Mouse (Mus musculus) retina, postnatal 1 day (tissue): ENCODE results near the gene Cd300ld4.
"Not testable (repeated sequence)": the region's sequence is repeated elsewhere in the genome, so short reads cannot be mapped to it uniquely, and the experiment has no call there.

Experiments
- DNase-seq: peaks from one replicate; pipeline ENCODE4 v3.0.0-alpha.2; 2012

Cd300ld4 gene

DNA sequence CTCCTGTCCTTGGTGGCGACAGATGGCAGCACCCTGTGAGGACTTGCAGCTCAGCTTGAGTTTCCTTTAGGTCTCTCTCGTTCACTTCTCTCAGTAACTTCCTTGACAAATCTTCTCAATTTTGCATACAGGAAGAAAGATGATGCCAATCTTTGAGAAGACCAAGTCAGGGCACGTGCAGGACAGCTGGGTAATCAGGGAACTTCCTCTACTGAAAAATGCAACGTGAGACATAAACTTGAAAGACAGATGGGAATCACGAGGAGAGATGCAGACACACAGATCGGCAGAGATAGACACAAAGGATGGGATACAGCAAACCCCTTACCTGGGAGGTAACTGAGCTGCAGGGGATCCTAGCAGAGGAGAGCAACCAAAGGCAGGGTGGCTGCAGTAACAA lies at the start of gene Cd300ld4:
Cd300ld4 (minus strand) TSS at position 101 of the 400 bp plus-strand sequence.
- not testable (repeated sequence) for DNase-seq

DNA sequence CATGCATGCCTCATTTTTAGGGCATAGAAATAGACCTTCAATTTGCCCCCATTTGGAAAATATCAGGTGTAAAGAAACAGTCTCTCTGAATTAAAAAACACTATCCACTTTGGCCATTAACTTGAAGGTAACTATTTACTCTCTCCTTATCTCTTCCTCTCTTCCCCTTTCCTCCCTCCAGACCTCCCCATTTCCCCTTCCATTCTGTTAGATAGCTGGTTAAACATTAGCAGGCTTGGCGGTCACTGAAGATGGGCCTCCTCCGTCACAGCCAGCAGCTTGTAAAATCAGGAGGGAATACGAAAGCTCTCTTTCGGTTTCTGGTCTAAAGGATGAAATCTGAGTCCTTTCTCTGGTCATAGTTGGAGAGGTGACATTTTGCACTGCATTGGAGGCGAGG lies 49.0 kb upstream of the Cd300ld4 start:
- DNase-seq: no peak

DNA sequence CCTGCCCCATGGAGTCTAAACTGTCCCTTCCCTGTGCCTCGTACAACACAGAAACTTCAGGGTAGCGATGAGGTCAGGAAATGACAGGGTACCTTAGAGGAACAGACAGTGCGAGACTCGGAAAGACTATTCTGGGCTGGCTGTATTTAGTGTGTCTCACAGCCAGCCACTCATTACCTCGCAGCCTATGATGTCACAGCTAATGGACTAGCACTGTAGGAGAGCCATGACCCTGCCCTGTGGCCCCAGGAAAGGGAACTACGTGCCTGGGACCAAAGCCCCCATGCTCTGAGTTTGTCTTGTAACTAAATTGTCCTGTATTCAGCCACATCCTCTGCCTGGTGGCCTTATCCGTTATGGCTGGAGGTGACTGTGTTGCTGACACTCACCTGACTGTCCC lies 48.6 kb upstream of the Cd300ld4 start:
- DNase-seq: no peak

DNA sequence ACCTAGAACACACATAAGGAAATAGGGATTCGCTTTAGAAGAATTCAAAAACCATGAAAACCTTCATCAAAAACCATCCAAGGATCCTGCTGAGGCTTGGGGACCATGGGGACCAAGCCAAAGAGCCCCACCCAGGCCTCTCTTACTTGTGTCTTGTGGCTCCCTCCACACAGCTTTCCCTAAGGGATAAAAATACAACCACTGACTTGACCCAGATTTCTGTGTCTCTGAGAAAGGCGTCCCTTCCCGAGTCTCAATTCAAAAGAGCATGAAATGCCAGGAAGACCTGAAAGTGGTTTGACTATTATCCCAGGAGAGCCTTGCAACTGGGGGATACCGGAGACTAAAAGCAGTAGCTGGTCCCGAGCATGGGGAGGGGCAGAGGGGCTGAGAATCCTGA lies 46.2 kb upstream of the Cd300ld4 start:
- no peak for DNase-seq

DNA sequence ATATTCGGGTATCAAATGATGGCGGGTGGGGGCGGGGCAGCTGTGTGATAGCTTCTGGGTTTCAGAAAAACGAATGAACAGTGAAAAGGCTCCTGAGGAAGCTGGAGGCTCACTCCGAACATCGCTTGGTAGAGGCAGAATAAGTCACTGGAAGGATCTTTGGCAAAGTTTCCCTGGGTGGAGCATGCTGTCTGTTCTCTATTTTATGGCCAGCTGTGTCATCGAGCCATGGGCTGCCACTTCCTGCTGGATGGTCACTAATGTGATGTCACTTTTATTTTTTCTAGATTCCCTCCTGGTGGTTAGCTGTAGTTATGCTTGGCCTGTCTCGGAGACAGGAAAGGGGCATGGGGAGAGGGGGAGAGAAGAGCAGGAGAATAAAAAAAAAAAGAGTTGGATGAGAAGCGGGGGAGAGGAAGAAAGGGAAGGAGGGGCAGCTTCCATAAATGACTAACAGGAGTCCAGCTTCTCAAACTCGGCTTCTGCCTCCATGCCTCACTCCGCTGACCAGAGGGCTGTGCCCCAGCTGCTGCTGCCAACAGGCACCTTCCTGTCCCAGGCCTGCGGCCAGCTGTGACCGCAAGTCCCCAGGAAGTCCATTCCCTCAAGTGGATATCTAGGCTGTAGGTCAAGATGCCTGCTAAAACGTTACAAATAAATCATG lies 45.0 kb upstream of the Cd300ld4 start:
- DNase-seq: peak; percentile 91

DNA sequence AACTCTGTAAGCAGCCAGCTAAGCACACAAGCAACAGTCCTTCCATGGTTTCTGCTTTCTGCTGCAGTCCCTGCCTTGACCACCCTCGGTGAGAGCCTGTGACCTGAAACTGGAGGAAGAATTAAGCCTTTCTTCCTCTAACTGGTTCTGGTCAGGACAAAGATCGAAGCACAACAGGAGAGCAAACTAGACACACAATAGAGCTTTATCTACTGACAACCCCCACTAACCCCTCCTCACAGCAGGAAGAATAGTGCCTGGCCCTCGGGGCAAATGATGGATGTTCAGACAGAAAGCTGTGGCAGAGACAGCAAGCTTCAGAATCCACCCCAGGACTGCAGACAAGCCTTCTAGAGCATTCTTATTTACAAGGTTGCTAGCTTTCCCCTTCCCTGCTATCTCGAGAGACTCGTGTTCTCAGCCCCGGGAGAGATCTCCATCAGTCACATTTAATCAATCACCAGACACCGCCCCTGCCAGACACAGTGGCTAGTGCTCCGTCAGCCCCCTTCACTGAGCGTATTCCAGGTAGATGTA lies 44.3 kb upstream of the Cd300ld4 start:
- peak; percentile 89 for DNase-seq

DNA sequence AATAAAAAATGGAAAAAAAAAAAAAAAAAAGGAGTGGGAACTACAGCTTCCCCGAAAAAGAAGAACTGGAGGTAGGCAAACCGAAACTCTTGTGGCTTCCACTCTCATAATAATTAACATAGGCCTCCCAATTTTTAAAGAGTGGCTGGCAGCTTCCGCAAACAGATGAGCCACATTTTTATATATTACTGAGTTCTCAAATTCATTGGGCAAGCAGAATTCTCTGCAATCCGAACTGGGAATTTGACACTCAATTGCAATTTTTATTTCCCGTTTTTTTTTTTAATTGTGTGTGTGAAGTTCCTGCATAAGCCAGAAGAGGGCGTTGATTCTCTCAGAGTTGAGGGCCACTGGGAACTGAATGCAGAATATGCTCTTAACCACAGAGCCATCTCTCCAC lies 40.0 kb upstream of the Cd300ld4 start:
- DNase-seq: no peak

DNA sequence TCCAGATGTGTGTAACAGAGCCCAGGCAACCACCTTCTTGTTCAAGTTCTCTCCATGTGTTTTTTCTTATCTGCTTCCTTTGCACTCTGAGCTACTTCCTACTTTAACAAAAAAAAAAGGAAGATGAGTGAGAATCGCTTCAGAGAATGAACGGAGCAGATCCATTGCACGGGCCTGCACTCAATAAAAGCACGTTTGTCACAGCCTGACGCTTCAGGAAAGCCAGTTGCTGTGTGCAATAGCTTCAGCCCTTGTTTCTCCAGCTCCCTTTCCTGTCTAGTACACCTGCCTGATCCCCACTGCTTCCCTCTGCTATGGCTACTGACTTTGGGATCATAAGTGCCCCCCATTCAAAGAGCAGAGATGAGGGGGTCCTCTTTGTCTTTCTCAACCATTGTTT lies 35.3 kb upstream of the Cd300ld4 start, which contains the start of gene Cd300e:
Cd300e (minus strand) TSS at position 101 of the 400 bp plus-strand sequence.
- DNase-seq: no peak

DNA sequence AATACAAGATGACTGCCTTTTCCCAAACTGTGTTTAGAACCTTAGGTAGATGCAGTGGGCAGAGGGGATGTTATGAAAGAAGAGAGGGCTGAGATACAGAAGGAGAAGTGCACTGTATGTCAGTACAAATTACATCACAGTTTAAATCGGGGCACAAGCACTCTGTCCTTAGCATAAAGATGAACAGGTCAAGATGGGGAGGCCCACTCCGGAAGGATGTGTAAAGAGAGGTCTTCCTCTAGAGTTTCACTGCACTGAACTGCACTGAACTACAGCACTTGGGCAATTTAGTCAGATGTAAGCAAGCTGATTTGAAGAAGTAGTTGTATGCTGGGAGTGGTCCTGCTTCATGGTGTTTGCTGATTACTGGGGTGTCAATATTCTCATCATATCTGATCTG lies 33.0 kb upstream of the Cd300ld4 start:
- no peak for DNase-seq

DNA sequence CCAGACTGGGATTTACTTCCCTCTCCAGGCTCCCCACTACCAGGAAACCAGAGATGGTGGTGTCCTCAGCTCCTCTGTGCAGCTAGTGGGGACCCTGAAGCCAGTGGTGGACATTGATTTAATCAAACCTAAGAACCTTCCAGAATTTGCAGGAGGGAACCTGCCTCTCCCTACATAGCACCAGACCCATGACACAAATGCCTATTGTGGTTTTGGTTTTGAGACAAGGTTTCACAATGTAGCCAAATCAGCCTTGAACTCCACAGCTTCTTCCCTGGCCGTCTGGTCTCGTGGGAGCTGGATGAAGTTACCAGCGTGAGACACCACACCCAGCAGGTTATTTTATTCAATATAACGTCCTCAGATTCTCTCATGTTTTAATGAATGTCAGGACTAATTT lies 31.9 kb upstream of the Cd300ld4 start:
- no peak for DNase-seq

DNA sequence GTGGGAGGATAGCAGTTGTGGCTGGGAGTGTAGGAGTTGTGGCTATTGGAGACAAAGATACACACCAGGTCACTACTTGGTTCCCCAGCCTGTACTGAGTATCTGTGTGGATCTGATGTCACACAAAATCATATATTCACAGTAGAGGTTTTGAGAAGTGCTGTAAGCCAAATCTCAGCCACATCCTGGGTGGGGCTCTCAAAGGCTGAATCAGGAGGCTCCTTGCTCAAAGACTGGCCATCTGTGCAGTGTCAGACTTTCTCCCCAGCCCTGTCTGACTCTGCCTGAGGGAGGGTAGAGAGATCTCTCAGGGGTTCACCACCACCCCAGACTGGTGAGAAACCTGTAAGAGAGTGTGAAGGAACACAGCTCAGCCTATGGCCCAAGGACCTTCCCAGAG lies 27.7 kb upstream of the Cd300ld4 start:
- no peak for DNase-seq

DNA sequence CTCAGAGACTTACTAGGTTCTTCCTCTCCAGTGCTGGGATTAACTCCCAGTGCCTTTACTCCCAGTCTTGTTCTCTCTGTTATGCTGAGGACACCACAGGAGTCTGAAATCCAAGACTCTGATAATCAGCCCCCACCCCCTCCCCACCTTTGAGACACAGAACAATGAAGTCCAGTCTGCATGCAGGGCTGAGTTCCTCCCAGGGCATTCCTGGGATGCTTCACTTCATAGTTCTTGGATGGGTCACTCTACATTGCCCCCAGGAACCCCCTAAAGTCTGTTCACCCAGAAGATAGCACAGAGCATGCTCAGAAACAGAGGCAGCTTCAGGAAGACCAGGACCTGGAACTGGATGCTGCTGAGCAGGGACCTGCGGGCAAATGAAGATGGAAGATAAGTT lies 26.2 kb upstream of the Cd300ld4 start:
- DNase-seq: no peak

DNA sequence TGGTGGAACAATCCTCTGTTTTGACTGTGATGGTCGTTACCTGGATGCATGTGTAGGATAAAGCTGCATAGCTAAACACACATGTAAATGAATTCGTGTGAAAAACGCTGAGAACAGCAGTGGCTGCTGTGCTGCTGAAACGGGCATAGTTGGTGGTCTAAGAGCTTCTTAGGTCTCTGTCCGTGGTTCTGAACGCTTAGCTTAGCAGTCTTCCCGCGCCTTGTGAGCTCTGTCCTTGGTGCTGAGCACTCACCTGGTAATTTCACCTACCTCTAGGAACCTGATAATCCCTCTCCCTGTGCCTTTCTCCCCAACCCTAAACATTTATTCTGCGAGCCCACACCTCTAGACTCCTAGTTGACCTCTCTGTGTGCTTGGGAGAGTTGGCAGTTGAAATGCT lies 25.4 kb upstream of the Cd300ld4 start:
- DNase-seq: peak; percentile 61

DNA sequence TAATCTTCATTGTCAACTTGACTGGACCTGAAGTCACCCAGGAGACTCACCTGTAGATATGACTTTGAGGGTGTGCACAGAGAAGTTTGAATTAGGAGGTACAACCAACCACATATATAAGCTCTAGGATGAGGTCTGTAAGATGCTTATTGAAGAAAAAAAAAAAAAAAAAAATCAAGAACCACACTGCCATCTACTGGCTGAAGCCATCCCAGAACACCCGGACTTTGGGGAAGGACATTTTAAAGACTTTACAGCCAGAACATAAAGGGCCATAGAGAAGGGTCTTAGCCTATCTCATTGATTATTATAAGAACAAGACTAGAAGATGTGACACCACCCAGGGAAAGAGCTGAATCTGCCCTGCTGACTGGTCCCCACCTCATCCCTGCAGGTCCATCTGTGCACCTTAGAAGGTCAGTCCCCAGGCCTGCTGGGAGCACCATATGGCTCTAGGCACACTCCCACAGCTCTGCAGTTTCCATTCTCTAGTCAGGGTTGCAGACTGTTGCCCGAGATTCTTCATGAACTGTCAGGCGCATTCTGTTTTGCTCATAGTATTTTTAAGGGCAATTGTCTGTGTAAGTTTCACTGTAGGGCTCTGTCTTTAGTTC lies 22.6 kb upstream of the Cd300ld4 start:
- DNase-seq: peak; percentile 50

DNA sequence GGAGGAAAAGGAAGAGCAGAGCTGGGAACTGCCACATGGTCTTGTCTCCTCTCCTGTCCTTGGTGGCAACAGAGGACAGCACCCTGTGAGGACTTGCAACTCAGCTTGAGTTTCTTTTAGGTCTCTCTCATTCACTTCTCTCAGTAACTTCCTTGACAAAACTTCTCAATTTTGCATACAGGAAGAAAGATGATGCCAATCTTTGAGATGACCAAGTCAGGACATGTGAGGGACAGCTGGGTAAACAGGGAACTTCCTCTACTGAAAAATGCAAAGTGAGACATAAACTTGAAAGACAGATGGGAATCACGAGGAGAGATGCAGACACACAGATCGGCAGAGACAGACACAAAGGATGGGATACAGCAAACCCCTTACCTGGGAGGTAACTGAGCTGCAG lies 21.4 kb upstream of the Cd300ld4 start, which contains the start of gene Cd300ld3:
Cd300ld3 (minus strand) TSS at position 151 of the 400 bp plus-strand sequence.
- DNase-seq: no peak

DNA sequence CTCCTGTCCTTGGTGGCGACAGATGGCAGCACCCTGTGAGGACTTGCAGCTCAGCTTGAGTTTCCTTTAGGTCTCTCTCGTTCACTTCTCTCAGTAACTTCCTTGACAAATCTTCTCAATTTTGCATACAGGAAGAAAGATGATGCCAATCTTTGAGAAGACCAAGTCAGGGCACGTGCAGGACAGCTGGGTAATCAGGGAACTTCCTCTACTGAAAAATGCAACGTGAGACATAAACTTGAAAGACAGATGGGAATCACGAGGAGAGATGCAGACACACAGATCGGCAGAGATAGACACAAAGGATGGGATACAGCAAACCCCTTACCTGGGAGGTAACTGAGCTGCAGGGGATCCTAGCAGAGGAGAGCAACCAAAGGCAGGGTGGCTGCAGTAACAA lies 10.9 kb upstream of the Cd300ld4 start, which contains the start of gene Cd300ld5:
Cd300ld5 (minus strand) TSS at position 101 of the 400 bp plus-strand sequence.
- DNase-seq: not testable (repeated sequence)

DNA sequence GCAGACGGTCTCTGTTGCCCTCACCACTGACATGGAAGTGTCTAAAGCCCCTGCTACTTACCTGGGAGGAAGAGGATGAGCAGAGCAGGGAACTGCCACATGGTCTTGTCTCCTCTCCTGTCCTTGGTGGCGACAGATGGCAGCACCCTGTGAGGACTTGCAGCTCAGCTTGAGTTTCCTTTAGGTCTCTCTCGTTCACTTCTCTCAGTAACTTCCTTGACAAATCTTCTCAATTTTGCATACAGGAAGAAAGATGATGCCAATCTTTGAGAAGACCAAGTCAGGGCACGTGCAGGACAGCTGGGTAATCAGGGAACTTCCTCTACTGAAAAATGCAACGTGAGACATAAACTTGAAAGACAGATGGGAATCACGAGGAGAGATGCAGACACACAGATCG lies 10.7 kb downstream of the Cd300ld4 start, which contains the start of gene Cd300ld2:
Cd300ld2 (minus strand) TSS at position 101 of the 400 bp plus-strand sequence.
- not testable (repeated sequence) for DNase-seq

DNA sequence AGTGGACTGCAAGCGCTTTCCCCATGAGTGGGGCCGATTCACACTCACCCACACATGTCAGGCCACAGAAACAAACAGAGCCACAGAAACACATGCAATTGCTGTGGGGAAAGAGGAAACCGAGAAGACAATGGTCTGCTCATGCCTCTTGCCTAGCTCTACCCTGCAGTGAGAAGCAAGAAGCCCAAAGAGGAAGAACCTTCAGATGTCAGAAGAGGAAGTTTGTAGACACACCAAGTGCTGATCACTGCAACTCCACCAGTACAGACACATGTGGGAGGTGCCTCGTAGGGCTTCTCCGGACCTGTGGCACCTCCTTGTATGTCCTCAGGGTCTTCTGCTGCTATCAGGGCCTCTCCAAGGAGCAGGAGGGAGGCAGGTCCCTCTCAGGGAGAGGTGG lies 22.7 kb downstream of the Cd300ld4 start:
- no peak for DNase-seq

DNA sequence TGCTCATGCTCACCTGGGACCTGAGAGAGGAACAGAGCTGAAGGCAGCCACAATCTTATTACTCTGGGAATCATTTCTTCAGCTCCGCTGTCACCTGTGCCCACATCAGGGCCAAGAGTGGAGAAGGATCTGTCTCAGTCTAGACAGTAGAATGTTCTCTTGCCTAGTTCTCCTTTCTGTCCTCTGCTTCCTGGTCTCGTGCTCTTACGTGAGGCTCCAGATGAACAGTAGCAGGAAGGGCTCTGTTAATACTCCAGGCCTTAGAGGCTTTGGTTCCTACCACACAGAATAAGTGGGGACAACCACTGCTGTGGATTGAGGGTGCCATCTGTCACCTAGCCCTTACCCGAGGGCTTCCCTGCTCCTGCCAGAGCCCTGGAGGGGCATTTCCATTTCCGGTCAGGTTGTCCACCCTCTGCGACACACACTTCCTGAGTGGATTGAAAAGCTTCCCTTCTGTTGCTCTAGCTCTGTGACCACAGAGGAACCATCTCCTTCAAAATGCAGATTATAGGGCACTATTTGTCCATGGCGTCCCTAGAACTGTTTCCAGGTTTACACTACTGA lies 25.3 kb downstream of the Cd300ld4 start, which contains the start of gene Cd300c2:
Cd300c2 (minus strand) TSS at position 407 of the 567 bp plus-strand sequence.
- DNase-seq: no peak

DNA sequence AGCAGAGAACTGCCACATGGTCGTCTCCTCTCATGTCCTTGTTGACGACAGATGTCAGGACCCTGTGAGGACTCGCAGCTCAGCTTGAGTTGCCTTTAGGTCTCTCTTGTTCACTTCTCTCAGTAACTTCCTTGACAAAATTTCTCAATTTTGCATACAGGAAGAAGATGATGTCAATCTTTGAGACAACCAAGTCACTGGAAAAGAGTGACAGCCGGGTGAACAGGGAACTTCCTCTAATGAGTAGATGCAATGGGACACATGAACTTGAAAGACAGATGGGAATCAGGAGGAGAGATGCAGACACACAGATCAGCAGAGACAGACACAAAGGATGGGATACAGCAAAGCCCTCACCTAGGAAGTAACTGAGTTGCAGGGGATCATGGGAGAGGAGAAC lies 37.0 kb downstream of the Cd300ld4 start, which contains the start of gene Cd300ld:
Cd300ld (minus strand) TSS at position 130 of the 400 bp plus-strand sequence.
- no peak for DNase-seq

DNA sequence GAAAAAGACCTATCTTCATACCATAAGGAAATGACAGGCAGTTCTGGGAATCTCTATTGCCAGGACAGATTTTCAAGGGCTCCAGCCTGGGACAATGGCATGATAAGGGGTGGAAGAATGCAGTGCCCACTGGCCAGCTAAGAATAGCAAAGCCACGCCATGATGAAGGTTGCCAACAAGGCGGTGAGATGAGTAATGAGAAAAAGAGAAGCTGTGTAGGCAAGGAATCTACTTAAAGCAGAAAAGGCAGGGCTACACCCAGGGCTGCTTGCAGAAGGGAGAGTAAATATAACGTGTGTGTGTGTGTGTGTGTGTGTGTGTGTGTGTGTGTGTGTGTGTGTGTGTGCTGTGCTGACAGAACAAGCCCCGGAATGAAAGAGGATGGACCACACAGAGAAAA lies 44.9 kb downstream of the Cd300ld4 start:
- no peak for DNase-seq

DNA sequence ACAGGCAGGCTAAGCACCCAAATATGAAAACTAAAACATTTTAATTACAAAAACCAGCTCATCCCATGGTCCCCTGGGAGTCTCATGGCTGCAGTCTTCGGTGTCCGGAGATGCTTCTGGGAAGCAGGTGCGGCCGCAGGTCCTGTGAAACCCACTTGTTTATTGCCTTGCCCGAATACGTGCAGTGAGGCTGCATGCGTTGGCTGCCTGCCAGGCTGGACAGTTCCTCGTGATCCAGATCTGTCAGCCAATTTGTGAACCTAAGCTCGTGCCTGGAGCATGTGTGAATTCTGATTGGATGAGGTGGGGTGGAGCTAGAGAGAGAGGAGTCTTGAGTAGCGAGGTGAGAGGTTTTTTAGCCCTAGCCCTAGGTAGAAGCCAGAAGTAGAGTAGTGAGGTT lies 54.1 kb downstream of the Cd300ld4 start:
- peak; percentile 25 for DNase-seq
